Mouse (Mus musculus) forebrain, embryonic 11.5 days (tissue): ENCODE data around the gene Slc36a1. TPM values are rescaled to one million over a fixed set of nuclear protein-coding genes. Genes with fewer than 3 reads are reported as not detected.
A peak's percentile ranks its signal among the peaks of the same experiment; 100 is the strongest.

Experiments
- ATAC-seq: fragments of 200-750 bp; cut with Nextera tagmentation; replicated peaks from 2 replicates; pipeline ENCODE4 v1.8.0; 2017; ENCODE audit warnings: moderate TSS enrichment; ENCODE audit not compliant: low FRiP score
- DNase-seq: peaks from one replicate; pipeline ENCODE4 v3.0.0-alpha.2; 2017; ENCODE audit warnings: low spot score
- H3K27ac ChIP-seq: fragments of 300-500 bp; sonication (generic); 2 replicates; pipeline ENCODE4 v1.5.1; 2014; ENCODE audit warnings: low read depth, low read length
- H3K27me3 ChIP-seq: fragments of 300-500 bp; sonication (generic); 2 replicates; pipeline ENCODE4 v1.6.1; 2014; ENCODE audit warnings: mild to moderate bottlenecking, low read length, mixed read lengths; ENCODE audit not compliant: control insufficient read depth, insufficient read depth
- H3K36me3 ChIP-seq: fragments of 300-500 bp; sonication (generic); 2 replicates; pipeline ENCODE4 v1.6.1; 2014; ENCODE audit warnings: mild to moderate bottlenecking, low read length, moderate library complexity, mixed read lengths; ENCODE audit not compliant: control insufficient read depth, insufficient read depth
- H3K4me1 ChIP-seq: fragments of 300-500 bp; sonication (generic); replicated peaks from 2 replicates; pipeline ENCODE4 v1.6.1; 2014; ENCODE audit warnings: low read length, mixed read lengths; ENCODE audit not compliant: control insufficient read depth, insufficient read depth
- H3K4me2 ChIP-seq: fragments of 300-500 bp; sonication (generic); 2 replicates; pipeline ENCODE4 v1.6.1; 2014; ENCODE audit warnings: low read depth, mild to moderate bottlenecking, low read length, moderate library complexity, mixed read lengths; ENCODE audit not compliant: severe bottlenecking
- H3K4me3 ChIP-seq: fragments of 300-500 bp; sonication (generic); 2 replicates; pipeline ENCODE4 v1.5.1; 2014; ENCODE audit warnings: low read depth, low read length
- H3K9ac ChIP-seq: fragments of 300-500 bp; sonication (generic); 2 replicates; pipeline ENCODE4 v1.6.1; 2014; ENCODE audit warnings: low read length
- H3K9me3 ChIP-seq: fragments of 300-500 bp; sonication (generic); 2 replicates; pipeline ENCODE4 v1.6.1; 2016; ENCODE audit warnings: low read length, mixed read lengths; ENCODE audit not compliant: control insufficient read depth
- WGBS: fragments of 180-500 bp; shearing (Covaris S2); extraction: QIAGEN DNeasy Blood & Tissue Kit; methylation state at CpG from one replicate; pipeline ENCODE4 v1.1.7; 2014; 5-methylcytosine and 5-hydroxymethylcytosine counted together
- polyA plus RNA-seq: library from polyadenylated mRNA; unstranded; fragments of >200 nt; fragmentation: Nextera tagmentation; extraction: Ambion mirVana; gene quantifications from 2 replicates; pipeline ENCODE4 v1.2.1, GENCODE M21; 2014

Slc36a1 gene
- polyA plus RNA-seq, 1 experiment from 2014 or later, result 1.6 TPM

DNA sequence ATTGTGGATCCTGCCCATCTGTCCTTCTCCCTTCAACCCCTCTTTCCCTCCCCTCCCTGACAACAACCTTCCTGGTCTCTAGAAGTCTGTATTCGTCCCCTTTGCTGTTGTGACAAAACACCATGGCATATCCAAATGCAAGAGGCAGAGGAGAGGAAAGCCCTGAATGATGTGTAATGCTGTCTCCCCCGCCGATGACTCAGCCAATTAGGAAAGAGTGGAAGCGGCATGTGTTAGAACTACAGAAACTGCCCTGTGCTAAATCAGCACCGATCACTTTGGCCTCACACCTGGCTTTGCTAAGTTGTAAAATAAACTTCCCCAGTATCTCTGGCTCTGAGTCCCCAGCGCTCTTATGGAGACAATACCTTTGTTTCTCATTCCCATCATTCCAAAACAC lies 7.1 kb upstream of the Slc36a1 start:
- ATAC-seq, result no peak
- H3K36me3 ChIP-seq, result no peaks in the 10 kb centered on the region
- no peak overlapping the region for H3K4me3 ChIP-seq
- no peaks in the 10 kb centered on the region for H3K4me1 ChIP-seq
- H3K9ac ChIP-seq, result no peak overlapping the region
- no peak for DNase-seq
- H3K27ac ChIP-seq, result no peak overlapping the region
- H3K27me3 ChIP-seq, result no peaks in the 10 kb centered on the region
- WGBS, result 72% methylated on average over 6 of the region's 6 CpGs
- no peak overlapping the region for H3K4me2 ChIP-seq
- no peaks in the 10 kb centered on the region for H3K9me3 ChIP-seq

DNA sequence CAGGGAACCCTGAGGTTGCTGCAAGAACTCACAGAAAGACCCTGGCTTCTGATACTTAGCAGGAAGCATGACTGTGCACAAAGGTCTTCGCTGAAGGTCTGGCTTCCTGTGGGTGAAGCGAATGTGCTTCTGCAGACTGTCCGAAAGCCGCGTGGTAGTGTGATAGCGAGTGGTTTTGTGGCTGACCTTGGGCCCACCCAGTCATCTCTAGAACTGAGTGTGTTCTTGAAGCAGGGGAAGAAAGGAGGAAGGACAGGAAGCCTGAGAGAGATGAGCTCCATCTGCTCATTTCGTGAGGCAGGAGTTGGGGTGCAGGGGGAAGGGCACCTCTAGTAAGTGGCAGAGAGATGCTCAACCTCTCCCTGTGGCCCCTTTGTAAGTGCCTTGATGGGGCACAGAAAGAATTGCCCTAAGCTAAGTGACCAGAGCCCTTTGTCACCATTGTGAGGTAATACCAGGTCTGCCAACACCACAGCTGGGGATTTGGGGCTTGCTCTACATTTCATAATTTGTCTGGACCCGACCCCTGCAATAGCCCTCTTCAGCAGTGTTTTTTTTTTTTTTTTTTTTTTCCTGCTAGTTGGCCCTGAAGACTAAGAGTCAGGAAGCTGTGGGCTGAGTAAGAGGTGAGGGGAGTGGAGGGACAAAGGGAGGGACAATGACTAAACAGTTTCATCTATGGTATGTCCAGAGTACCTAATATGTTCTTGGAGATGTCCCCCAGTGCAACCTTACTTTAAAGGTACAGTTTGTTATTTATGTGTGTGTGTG lies 6.2 kb upstream of the Slc36a1 start:
- WGBS, result 82% methylated on average over 8 of the region's 8 CpGs
- Histone ChIP-seq H3K4me1 (no peaks in the 10 kb centered on the region), H3K4me2 (no peak overlapping the region), H3K27me3 (no peaks in the 10 kb centered on the region), H3K27ac (no peak overlapping the region), H3K9ac (no peak overlapping the region), H3K4me3 (no peak overlapping the region), H3K9me3 (no peaks in the 10 kb centered on the region), H3K36me3 (no peaks in the 10 kb centered on the region)
- DNase-seq (no peak), ATAC-seq (no peak)

DNA sequence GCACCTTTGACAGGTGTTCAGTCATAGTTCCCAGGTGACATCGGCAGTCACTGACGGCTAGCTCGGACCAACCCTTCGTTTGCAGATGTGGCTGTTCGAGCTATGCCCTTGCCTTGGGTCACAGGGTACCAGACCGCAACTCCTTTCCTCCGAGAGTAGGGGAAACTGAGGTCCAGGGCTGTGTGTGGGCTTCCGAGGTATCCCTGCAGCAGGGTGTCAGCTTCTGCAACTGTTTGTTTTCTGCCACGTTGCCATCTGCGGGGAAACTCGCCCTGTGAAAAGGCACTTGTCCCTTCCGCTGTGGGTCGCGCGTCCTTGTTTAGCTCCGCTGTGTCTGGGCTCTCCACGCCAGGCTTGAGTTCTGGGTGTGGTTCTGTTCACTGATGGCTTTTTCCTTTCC lies 452 bp downstream of the Slc36a1 start:
- no peak overlapping the region for H3K27ac ChIP-seq
- no peaks in the 10 kb centered on the region for H3K9me3 ChIP-seq
- 10% methylated on average over 17 of the region's 17 CpGs for WGBS
- peak overlapping the region; percentile 72 for H3K9ac ChIP-seq
- H3K4me3 ChIP-seq, result peak overlapping the region; percentile 77
- no peaks in the 10 kb centered on the region; the same call in 1 of the 2 replicates for H3K4me1 ChIP-seq
- peak; percentile 62 for ATAC-seq
- H3K4me2 ChIP-seq, result peak overlapping the region; percentile 91
- no peak for DNase-seq
- H3K36me3 ChIP-seq, result no peaks in the 10 kb centered on the region
- no peaks in the 10 kb centered on the region for H3K27me3 ChIP-seq

DNA sequence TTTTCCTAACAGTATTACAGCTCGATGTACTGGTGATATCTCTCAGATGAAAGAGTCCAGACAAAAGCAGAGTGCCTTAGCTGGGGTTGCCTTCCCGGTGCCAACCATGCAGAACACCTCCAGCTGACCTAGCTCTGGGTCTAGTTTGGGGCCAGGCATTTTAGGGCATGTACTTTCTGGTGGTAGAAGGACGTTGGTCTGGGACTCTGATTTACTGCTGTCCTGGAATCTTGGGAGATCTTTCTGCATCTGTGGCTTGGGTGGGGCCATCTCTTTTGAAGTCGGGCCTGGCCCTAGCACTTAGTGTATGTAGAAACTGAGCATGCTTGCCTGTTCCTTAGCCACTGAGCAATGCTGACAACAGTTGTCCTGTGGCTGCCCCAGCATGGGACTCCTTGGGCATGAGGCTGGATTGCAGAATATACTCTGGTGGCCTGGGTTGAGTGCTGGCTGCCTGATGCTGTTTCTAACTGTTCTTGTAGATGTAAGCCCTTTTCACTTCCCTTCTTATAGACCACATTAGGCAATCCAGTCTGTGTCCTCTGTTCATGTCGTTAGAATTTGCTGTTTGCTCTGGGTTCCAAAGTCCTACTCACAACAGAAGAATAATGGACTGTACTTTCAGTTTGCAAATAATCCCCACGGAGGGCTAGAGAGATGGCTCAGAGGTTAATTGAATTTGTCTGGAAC lies 4.0 kb downstream of the Slc36a1 start:
- Histone ChIP-seq H3K27me3 (no peaks in the 10 kb centered on the region), H3K4me3 (no peak overlapping the region), H3K4me1 (no peaks in the 10 kb centered on the region; the same call in 1 of the 2 replicates), H3K4me2 (no peak overlapping the region), H3K27ac (no peak overlapping the region), H3K36me3 (no peaks in the 10 kb centered on the region), H3K9ac (no peak overlapping the region), H3K9me3 (no peaks in the 10 kb centered on the region)
- ATAC-seq (no peak), DNase-seq (no peak)
- WGBS, result 71% methylated on average over 6 of the region's 6 CpGs

DNA sequence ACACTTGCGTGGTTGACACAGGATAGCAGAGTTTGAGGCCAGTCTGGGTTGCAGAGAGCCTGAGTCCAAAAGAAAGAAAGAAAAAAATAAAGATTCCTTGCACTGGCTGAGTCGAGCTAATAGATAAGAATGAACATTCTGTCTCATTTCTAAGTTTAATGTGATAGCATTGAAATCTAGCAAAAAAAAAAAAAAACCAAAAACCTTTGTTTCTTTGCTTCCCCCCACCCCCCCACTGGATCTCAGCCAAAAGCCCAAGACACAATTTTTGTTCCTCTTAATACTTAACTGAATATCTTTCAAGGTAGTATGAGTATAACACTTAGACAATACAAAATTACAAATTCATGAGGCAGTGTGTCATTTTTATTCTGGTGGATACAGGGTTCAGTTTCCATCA lies 4.9 kb downstream of the Slc36a1 start:
- no peak overlapping the region for H3K4me3 ChIP-seq
- DNase-seq (no peak), ATAC-seq (no peak)
- WGBS, result 80% methylated on average over 2 of the region's 2 CpGs
- no peaks in the 10 kb centered on the region for H3K9me3 ChIP-seq
- H3K27ac ChIP-seq, result no peak overlapping the region
- H3K27me3 ChIP-seq, result no peaks in the 10 kb centered on the region
- H3K4me1 ChIP-seq, result no peaks in the 10 kb centered on the region; the same call in 1 of the 2 replicates
- no peak overlapping the region for H3K9ac ChIP-seq
- H3K36me3 ChIP-seq, result no peaks in the 10 kb centered on the region
- H3K4me2 ChIP-seq, result no peak overlapping the region

DNA sequence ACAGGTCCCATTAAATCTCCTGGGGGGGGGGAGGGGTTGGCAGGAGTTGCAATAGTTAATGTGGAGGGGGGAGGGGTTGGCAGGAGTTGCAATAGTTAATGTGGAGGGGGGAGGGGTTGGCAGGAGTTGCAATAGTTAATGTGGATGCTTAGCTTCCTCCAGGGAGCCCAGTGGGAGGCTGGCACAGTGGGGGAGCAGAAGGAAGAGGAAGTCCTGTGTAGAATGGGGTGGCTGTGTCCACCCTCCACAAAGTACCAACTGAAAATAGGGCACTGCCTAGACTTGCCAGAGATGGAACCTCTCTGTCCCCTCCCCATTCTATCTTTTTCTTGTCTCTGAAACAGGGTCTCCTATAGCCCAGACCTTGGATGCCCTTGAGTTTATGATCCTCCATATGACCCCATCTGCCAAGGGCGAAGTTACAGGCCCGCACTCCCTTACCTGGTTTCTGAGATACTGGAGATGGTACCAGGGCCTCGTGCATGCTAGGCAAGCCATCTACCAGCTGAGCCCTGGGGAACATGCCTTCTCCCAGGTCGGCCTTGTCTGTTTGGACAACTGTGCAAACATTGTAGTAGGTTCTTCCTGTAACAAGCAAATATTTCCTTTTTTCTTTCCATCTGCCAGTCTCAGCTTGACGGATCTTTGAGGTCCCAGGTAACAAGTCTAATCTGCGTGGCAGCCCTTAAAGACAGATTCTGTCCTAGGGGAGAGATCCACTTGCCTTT lies 5.6 kb downstream of the Slc36a1 start:
- Histone ChIP-seq H3K4me3 (no peak overlapping the region), H3K36me3 (no peaks in the 10 kb centered on the region), H3K9ac (no peak overlapping the region), H3K27me3 (no peaks in the 10 kb centered on the region), H3K4me2 (no peak overlapping the region), H3K27ac (no peak overlapping the region), H3K4me1 (no peaks in the 10 kb centered on the region; the same call in 1 of the 2 replicates), H3K9me3 (no peaks in the 10 kb centered on the region)
- ATAC-seq, result no peak
- 84% methylated on average over 6 of the region's 6 CpGs for WGBS
- no peak for DNase-seq

DNA sequence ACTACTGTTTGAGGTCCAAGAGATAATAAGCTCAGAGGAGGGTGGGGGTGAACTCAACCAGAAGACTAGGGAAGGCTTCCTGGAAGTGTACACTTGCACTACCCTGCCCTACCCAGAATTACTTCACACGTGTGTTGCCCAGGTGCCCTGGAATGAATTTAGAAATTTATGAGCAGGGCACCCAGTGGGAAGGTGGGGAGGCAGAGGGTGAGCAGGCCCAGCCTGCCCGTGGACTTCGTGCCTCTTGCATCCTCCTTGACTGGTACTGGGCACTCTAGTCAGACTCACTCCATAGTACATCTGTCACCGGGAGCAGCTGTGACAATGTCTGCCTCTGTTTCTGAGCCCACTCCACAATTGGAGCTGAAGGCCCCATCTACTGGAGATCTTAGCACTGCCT lies 9.4 kb downstream of the Slc36a1 start:
- 93% methylated on average over 4 of the region's 4 CpGs for WGBS
- no peak overlapping the region for H3K4me3 ChIP-seq
- H3K27me3 ChIP-seq, result no peaks in the 10 kb centered on the region

DNA sequence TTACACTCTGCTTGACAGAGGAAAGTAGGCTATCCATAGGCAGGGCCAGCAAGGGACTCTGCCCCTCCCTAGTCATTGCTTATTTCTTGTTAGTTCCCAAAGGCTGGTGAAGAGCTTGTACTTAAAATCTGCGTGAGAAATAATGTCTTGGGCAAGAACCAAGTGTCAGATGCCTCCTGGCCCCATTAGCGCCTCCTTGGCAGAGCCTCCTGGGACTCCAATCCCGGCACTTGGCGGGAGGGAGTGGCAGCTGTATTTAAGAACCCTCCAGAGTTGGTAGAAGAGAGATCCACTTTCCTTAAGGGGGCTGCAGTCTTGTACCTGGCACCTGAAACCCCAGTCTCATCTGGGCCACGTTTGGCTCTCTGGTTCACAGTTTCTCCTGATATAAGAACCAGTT lies 10.0 kb downstream of the Slc36a1 start:
- Histone ChIP-seq H3K27me3 (no peaks in the 10 kb centered on the region), H3K4me2 (no peak overlapping the region), H3K4me1 (no peaks in the 10 kb centered on the region), H3K9ac (no peak overlapping the region), H3K4me3 (no peak overlapping the region), H3K36me3 (no peaks in the 10 kb centered on the region), H3K9me3 (no peaks in the 10 kb centered on the region), H3K27ac (no peak overlapping the region)
- WGBS, result 87% methylated on average over 5 of the region's 5 CpGs
- ATAC-seq (no peak), DNase-seq (no peak)

More for the DNA sequence above, 9.4 kb downstream of the Slc36a1 start:
- DNase-seq (no peak), ATAC-seq (no peak)
- no peak overlapping the region for H3K4me2 ChIP-seq
- H3K9me3 ChIP-seq, result no peaks in the 10 kb centered on the region
- H3K4me1 ChIP-seq, result no peaks in the 10 kb centered on the region
- no peak overlapping the region for H3K27ac ChIP-seq
- H3K9ac ChIP-seq, result no peak overlapping the region
- no peaks in the 10 kb centered on the region for H3K36me3 ChIP-seq
